17 mouse cellular contexts compared by ENCODE assay signal in genomic region chr11:20733486-20734030, GRCm38 (mm10). TPM values are rescaled to one million over a fixed set of nuclear protein-coding genes. Genes with fewer than 3 reads are reported as not detected.
A peak's percentile ranks its signal among the peaks of the same experiment; 100 is the strongest.
DNase-seq lines count a peak whose midpoint lies in the region; ATAC-seq and TF ChIP-seq lines count a peak whose summit lies in the region.
"Had no signal": no experiment of that assay in that cellular context is flagged by ENCODE, and none has a peak within 500 bp of the region (broad histone marks: within the 10 kb centered on the region; RNA-seq: fewer than 3 reads in every experiment).

No protein-coding gene starts in this region.

- no peak for DNase-seq in heart, postnatal 4 days
- peak; percentile 29 for DNase-seq in kidney, postnatal 10 days
- DNase-seq in c-Kit-positive CD71-positive TER-119-positive erythroid progenitor cells, embryonic 14.5 days (ENCODE audit: low spot score): no peak
- DNase-seq in right cerebral cortex, adult 18-20 months: no peak
- DNase-seq: adrenal gland, adult 2 months; B cell, adult 2 months; cerebellum, adult 2 months had no signal

- no peak overlapping the region for H3K9ac ChIP-seq in heart, embryonic 16.5 days (ENCODE audit: low read length)
- H3K9ac ChIP-seq: forebrain, embryonic 13.5 days; hindbrain, embryonic 12.5 days; limb, embryonic 15.5 days; midbrain, embryonic 12.5 days; neural tube, embryonic 13.5 days had no signal

- WGBS in heart, embryonic 16.5 days: 42% methylated on average over 3 of the region's 3 CpGs
- WGBS in small intestine, adult 2 months: 20% methylated on average over 3 of the region's 3 CpGs

- TF ChIP-seq POLR2A in small intestine, adult 2 months (IDR thresholded peaks at IDR 0.05; ENCODE audit: low read depth, low read length): no peak

- no peak overlapping the region for H3K4me2 ChIP-seq in heart, embryonic 16.5 days (ENCODE audit: low read depth, low read length)
- H3K4me2 ChIP-seq: forebrain, embryonic 13.5 days; hindbrain, embryonic 12.5 days; limb, embryonic 15.5 days; midbrain, embryonic 12.5 days; neural tube, embryonic 13.5 days had no signal

- peak overlapping the region; percentile 32; the same call in 1 of the 2 replicates for H3K27ac ChIP-seq in heart, embryonic 16.5 days (ENCODE audit: low read length)
- peak overlapping the region; percentile 46; the same call in 1 of the 2 replicates for H3K27ac ChIP-seq in small intestine, adult 2 months (ENCODE audit: insufficient read depth, low read depth, low read length)
- H3K27ac ChIP-seq: embryonic facial prominence, embryonic 10.5 days; forebrain, embryonic 13.5 days; hindbrain, embryonic 12.5 days; limb, embryonic 15.5 days; midbrain, embryonic 12.5 days; neural tube, embryonic 13.5 days had no signal

- no peak overlapping the region for H3K4me3 ChIP-seq in heart, embryonic 16.5 days (ENCODE audit: low read length)
- peak overlapping the region; percentile 65 for H3K4me3 ChIP-seq in megakaryocyte, embryonic 14.5 days (replicated peaks)
- no peak overlapping the region for H3K4me3 ChIP-seq in small intestine, adult 2 months (ENCODE audit: low read depth, low read length)
- H3K4me3 ChIP-seq: embryonic facial prominence, embryonic 10.5 days; forebrain, embryonic 13.5 days; hindbrain, embryonic 12.5 days; limb, embryonic 15.5 days; midbrain, embryonic 12.5 days; neural tube, embryonic 13.5 days had no signal

- H3K9me3 ChIP-seq in heart, embryonic 16.5 days (replicated peaks; ENCODE audit: control insufficient read depth, low read length): no peaks in the 10 kb centered on the region
- H3K9me3 ChIP-seq in megakaryocyte, embryonic 14.5 days: no peaks in the 10 kb centered on the region
- H3K9me3 ChIP-seq: embryonic facial prominence, embryonic 10.5 days; forebrain, embryonic 13.5 days; hindbrain, embryonic 12.5 days; limb, embryonic 15.5 days; midbrain, embryonic 12.5 days; neural tube, embryonic 13.5 days had no signal

- no peaks in the 10 kb centered on the region for H3K36me3 ChIP-seq in heart, embryonic 16.5 days (ENCODE audit: control insufficient read depth, insufficient read depth)
- peaks cover 84% of the 10 kb centered on the region for H3K36me3 ChIP-seq in megakaryocyte, embryonic 14.5 days (replicated peaks; ENCODE audit: low read length)
- H3K36me3 ChIP-seq in small intestine, adult 2 months (ENCODE audit: control insufficient read depth, insufficient read depth, low read length): peaks cover 3% of the 10 kb centered on the region
- H3K36me3 ChIP-seq: limb, embryonic 15.5 days; midbrain, embryonic 12.5 days; neural tube, embryonic 13.5 days had no signal

- no peak for TF ChIP-seq CTCF in small intestine, adult 2 months (IDR thresholded peaks at IDR 0.05; ENCODE audit: extremely low read depth, insufficient read length, insufficient replicate concordance, low read depth, low read length)

- peaks cover 12% of the 10 kb centered on the region for H3K4me1 ChIP-seq in heart, embryonic 16.5 days (ENCODE audit: control insufficient read depth, insufficient read depth, low read length)
- H3K4me1 ChIP-seq in megakaryocyte, embryonic 14.5 days: peaks cover 87% of the 10 kb centered on the region
- peaks cover 8% of the 10 kb centered on the region; the same call in 1 of the 2 replicates for H3K4me1 ChIP-seq in small intestine, adult 2 months (ENCODE audit: control insufficient read depth, insufficient read depth, insufficient read length, low read length)
- H3K4me1 ChIP-seq: forebrain, embryonic 13.5 days; midbrain, embryonic 12.5 days had no signal

- ATAC-seq in heart, embryonic 16.5 days (replicated peaks; ENCODE audit: extremely low read depth, insufficient read depth, low FRiP score): no peak
- ATAC-seq in megakaryocyte, adult 5-6 weeks (ENCODE audit: poor library complexity, severe bottlenecking): no peak
- ATAC-seq: forebrain, embryonic 13.5 days had no signal

- H3K27me3 ChIP-seq in heart, embryonic 16.5 days (ENCODE audit: control insufficient read depth, insufficient read depth, low read length): no peaks in the 10 kb centered on the region
- H3K27me3 ChIP-seq in megakaryocyte, embryonic 14.5 days (replicated peaks): no peaks in the 10 kb centered on the region
- H3K27me3 ChIP-seq in small intestine, adult 2 months (ENCODE audit: control insufficient read depth, insufficient read depth, low read length): no peaks in the 10 kb centered on the region
- H3K27me3 ChIP-seq: forebrain, embryonic 13.5 days; hindbrain, embryonic 12.5 days; limb, embryonic 15.5 days; midbrain, embryonic 12.5 days; neural tube, embryonic 13.5 days had no signal

RNA-seq across cellular contexts. Expression of gene Aftph, which starts 7.8 kb away (rescaled TPM):
- 11.8 and 13.1 TPM in 2 replicates for polyA plus RNA-seq in heart, embryonic 16.5 days (2015; fragmentation: Nextera tagmentation; extraction: Ambion mirVana)
- total RNA-seq in heart, postnatal 4 days (2021): 10 to 100 TPM; 18.7 to 22.5 TPM
- 11.3 and 19.6 TPM in 2 replicates for polyA plus RNA-seq in megakaryocyte, embryonic 14.5 days (2012; ENCODE audit: insufficient read depth, low replicate concordance)
- 68.2 and 74.4 TPM in 2 replicates for total RNA-seq in megakaryocyte, adult 5-6 weeks (2015)
- total RNA-seq in megakaryocyte, adult 5-6 weeks (2017): 61.9 and 67.4 TPM in 2 replicates
- 22.4 and 48.0 TPM in 2 replicates for polyA plus RNA-seq in small intestine, adult 2 months (2012; rRNA removed)
